Mouse (Mus musculus) MEL-GATA-1-ER (cell line): ENCODE measurements around the gene Aaas.
"Not testable (repeated sequence)": the region's sequence is repeated elsewhere in the genome, so short reads cannot be mapped to it uniquely, and the experiment has no call there.

Experiments used
- DNase-seq: peaks from one replicate; pipeline ENCODE4 v3.0.0-alpha.2; 2012; ENCODE audit warnings: low read depth; ENCODE audit errors: extremely low read depth

Aaas gene

GRCm38 (mm10) chr15:102356501-102357325 lies 6.1 kb upstream of the Aaas start:
- DNase-seq: no peak

- DNase-seq: no peak
Measured at GRCm38 (mm10) chr15:102355871-102356441, 5.4 kb upstream of the Aaas start.

- DNase-seq: no peak
Measured at GRCm38 (mm10) chr15:102355134-102355870, 4.7 kb upstream of the Aaas start.

- no peak for DNase-seq
Measured at GRCm38 (mm10) chr15:102353986-102354385, 3.4 kb upstream of the Aaas start.

GRCm38 (mm10) chr15:102352177-102352576 lies 1.6 kb upstream of the Aaas start:
- no peak for DNase-seq

- DNase-seq: no peak
Measured at GRCm38 (mm10) chr15:102350942-102351291, 346 bp upstream of the Aaas start.

GRCm38 (mm10) chr15:102346444-102346843 lies 4.1 kb downstream of the Aaas start:
- no peak for DNase-seq

- no peak for DNase-seq
Measured at GRCm38 (mm10) chr15:102344490-102344889, 6.1 kb downstream of the Aaas start.

GRCm38 (mm10) chr15:102341580-102341979 lies 9.0 kb downstream of the Aaas start:
- no peak for DNase-seq

- no peak for DNase-seq
Measured at GRCm38 (mm10) chr15:102339612-102340011, 11.0 kb downstream of the Aaas start.

GRCm38 (mm10) chr15:102336946-102337345 lies 13.6 kb downstream of the Aaas start:
- no peak for DNase-seq

GRCm38 (mm10) chr15:102335925-102336324 lies 14.6 kb downstream of the Aaas start:
- DNase-seq: not testable (repeated sequence)

GRCm38 (mm10) chr15:102335254-102335653 lies 15.3 kb downstream of the Aaas start:
- no peak for DNase-seq

- DNase-seq: peak; percentile 91
Measured at GRCm38 (mm10) chr15:102331610-102332015, 19.0 kb downstream of the Aaas start, which contains the start of gene Myg1. Gene Myg1, plus strand, starts transcription at chr15:102331709.

- no peak for DNase-seq
Measured at GRCm38 (mm10) chr15:102326892-102327291, 23.7 kb downstream of the Aaas start.

GRCm38 (mm10) chr15:102326022-102326576 lies 24.5 kb downstream of the Aaas start, which contains the start of gene Pfdn5:
Gene Pfdn5, plus strand, starts transcription at chr15:102326116.
- DNase-seq: peak; percentile 86

GRCm38 (mm10) chr15:102324654-102325473 lies 25.7 kb downstream of the Aaas start:
- DNase-seq: peak; percentile 66

GRCm38 (mm10) chr15:102316263-102316662 lies 34.3 kb downstream of the Aaas start:
- DNase-seq: peak; percentile 54

GRCm38 (mm10) chr15:102315292-102315691 lies 35.3 kb downstream of the Aaas start:
- no peak for DNase-seq

GRCm38 (mm10) chr15:102311489-102311888 lies 39.1 kb downstream of the Aaas start:
- peak; percentile 72 for DNase-seq
